Mouse (Mus musculus) midbrain, embryonic 11.5 days (tissue): ENCODE measurements at regions not wholly inside any gene's neighbourhood (a gene's known extent, or its start where the extent isn't known, plus 50 kb on each side); places are given as distances from the start of the nearest gene placed in this dataset.

ENCODE experiments used
- ATAC-seq: fragments of 200-750 bp; cut with Nextera tagmentation; 2 replicates; pipeline ENCODE4 v1.8.0; 2017; ENCODE audit warnings: moderate TSS enrichment, moderate library complexity; ENCODE audit not compliant: low FRiP score
- DNase-seq: peaks from one replicate; pipeline ENCODE4 v3.0.0; 2015; ENCODE audit warnings: low spot score; ENCODE audit errors: missing footprints
- H3K27ac ChIP-seq: fragments of 300-500 bp; sonication (generic); 2 replicates; pipeline ENCODE4 v1.5.1; 2014; ENCODE audit warnings: low read depth, low read length
- H3K27me3 ChIP-seq: fragments of 300-500 bp; sonication (generic); 2 replicates; pipeline ENCODE4 v1.6.1; 2014; ENCODE audit warnings: mild to moderate bottlenecking, low read length, moderate library complexity, mixed read lengths; ENCODE audit not compliant: control insufficient read depth, insufficient read depth
- H3K36me3 ChIP-seq: fragments of 300-500 bp; sonication (generic); 2 replicates; pipeline ENCODE4 v1.6.1; 2014; ENCODE audit warnings: mild to moderate bottlenecking, low read length, moderate library complexity, mixed read lengths; ENCODE audit not compliant: control insufficient read depth, insufficient read depth
- H3K4me1 ChIP-seq: fragments of 300-500 bp; sonication (generic); 2 replicates; pipeline ENCODE4 v1.6.1; 2014; ENCODE audit warnings: low read length; ENCODE audit not compliant: control insufficient read depth, insufficient read depth
- H3K4me2 ChIP-seq: fragments of 300-500 bp; sonication (generic); 2 replicates; pipeline ENCODE4 v1.6.1; 2014; ENCODE audit warnings: mild to moderate bottlenecking, moderate library complexity
- H3K4me3 ChIP-seq: fragments of 300-500 bp; sonication (generic); 2 replicates; pipeline ENCODE4 v1.5.1; 2014; ENCODE audit warnings: low read depth, low read length
- H3K9ac ChIP-seq: fragments of 300-500 bp; sonication (generic); 2 replicates; pipeline ENCODE4 v1.6.1; 2014; ENCODE audit warnings: low read length
- H3K9me3 ChIP-seq: fragments of 300-500 bp; sonication (generic); 2 replicates; pipeline ENCODE4 v1.6.1; 2016; ENCODE audit warnings: low read length; ENCODE audit not compliant: control insufficient read depth
- WGBS: fragments of 180-500 bp; shearing (Covaris S2); extraction: QIAGEN DNeasy Blood & Tissue Kit; methylation state at CpG from one replicate; pipeline ENCODE4 v1.1.7; 2014; 5-methylcytosine and 5-hydroxymethylcytosine counted together

DNA sequence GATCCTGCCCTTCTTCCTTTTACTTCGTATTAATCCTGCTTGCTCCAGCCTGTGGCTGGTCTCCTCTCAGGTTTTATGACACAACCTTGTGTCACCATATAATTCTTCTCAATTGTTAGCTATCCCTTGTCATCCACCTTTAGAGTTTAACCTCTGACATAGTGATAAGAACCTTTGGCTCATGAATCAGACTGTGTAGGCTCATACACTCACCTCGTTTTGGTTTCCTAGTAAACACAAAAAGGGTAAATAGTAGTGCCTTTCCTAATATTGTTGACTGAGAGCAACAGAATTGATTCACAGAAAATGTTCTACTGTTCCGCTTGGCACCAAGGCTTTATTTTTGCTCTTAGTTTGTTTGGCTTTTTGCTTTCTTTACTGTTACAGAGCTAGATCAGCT is 216.2 kb upstream of the H2al1a start:
- Histone ChIP-seq H3K4me1 (no peaks in the 10 kb centered on the region), H3K27me3 (no peaks in the 10 kb centered on the region), H3K9ac (no peak overlapping the region), H3K27ac (no peak overlapping the region), H3K36me3 (no peaks in the 10 kb centered on the region), H3K4me3 (no peak overlapping the region), H3K9me3 (no peaks in the 10 kb centered on the region), H3K4me2 (no peak overlapping the region)
- ATAC-seq = no peak
- WGBS = 74% methylated on average over 3 of the region's 3 CpGs
- no peak for DNase-seq

GRCm38 (mm10) chrX:11086257-11087072 is 212.6 kb upstream of the H2al1a start:
- no peak overlapping the region for H3K4me2 ChIP-seq
- no peaks in the 10 kb centered on the region for H3K9me3 ChIP-seq
- no peak for ATAC-seq
- H3K27me3 ChIP-seq = no peaks in the 10 kb centered on the region
- 74% methylated on average over 6 of the region's 7 CpGs for WGBS
- H3K9ac ChIP-seq = no peak overlapping the region
- H3K36me3 ChIP-seq = no peaks in the 10 kb centered on the region
- H3K27ac ChIP-seq = no peak overlapping the region
- no peak overlapping the region for H3K4me3 ChIP-seq
- no peak for DNase-seq
- H3K4me1 ChIP-seq = no peaks in the 10 kb centered on the region

- WGBS = 25% methylated on average over 14 of the region's 14 CpGs
- ATAC-seq = no peak
- Histone ChIP-seq H3K4me2 (peak overlapping the region; percentile 19; the same call in 1 of the 2 replicates), H3K4me3 (no peak overlapping the region), H3K4me1 (no peaks in the 10 kb centered on the region), H3K27ac (no peak overlapping the region), H3K36me3 (no peaks in the 10 kb centered on the region), H3K9ac (no peak overlapping the region), H3K27me3 (no peaks in the 10 kb centered on the region), H3K9me3 (no peaks in the 10 kb centered on the region)
- DNase-seq = peak; percentile 86
These were observed 211.1 kb upstream of the H2al1a start for GRCm38 (mm10) chrX:11087913-11088312.

GRCm38 (mm10) chrX:11088506-11088905 is 210.6 kb upstream of the H2al1a start:
- Histone ChIP-seq H3K4me3 (no peak overlapping the region), H3K4me2 (no peak overlapping the region; the same call in 1 of the 2 replicates), H3K9me3 (no peaks in the 10 kb centered on the region), H3K27ac (no peak overlapping the region), H3K27me3 (no peaks in the 10 kb centered on the region), H3K4me1 (no peaks in the 10 kb centered on the region), H3K9ac (no peak overlapping the region), H3K36me3 (no peaks in the 10 kb centered on the region)
- DNase-seq = no peak
- WGBS = 40% methylated on average over 10 of the region's 10 CpGs
- ATAC-seq = no peak

GRCm38 (mm10) chrX:11090432-11090831 is 208.6 kb upstream of the H2al1a start:
- peak; percentile 62; the same call in 1 of the 2 replicates for ATAC-seq
- H3K4me2 ChIP-seq = no peak overlapping the region
- 35% methylated on average over 7 of the region's 7 CpGs for WGBS

GRCm38 (mm10) chrX:11097581-11098254 is 201.3 kb upstream of the H2al1a start:
- no peak for DNase-seq
- Histone ChIP-seq H3K4me2 (no peak overlapping the region), H3K4me3 (no peak overlapping the region), H3K27me3 (no peaks in the 10 kb centered on the region), H3K9me3 (no peaks in the 10 kb centered on the region), H3K9ac (no peak overlapping the region), H3K4me1 (no peaks in the 10 kb centered on the region), H3K36me3 (no peaks in the 10 kb centered on the region), H3K27ac (no peak overlapping the region)
- WGBS = 84% methylated on average over 9 of the region's 9 CpGs
- no peak for ATAC-seq

More at GRCm38 (mm10) chrX:11090432-11090831, 208.6 kb upstream of the H2al1a start:
- no peak overlapping the region for H3K4me3 ChIP-seq
- peak; percentile 89 for DNase-seq
- H3K4me1 ChIP-seq = no peaks in the 10 kb centered on the region
- no peak overlapping the region for H3K27ac ChIP-seq
- H3K9ac ChIP-seq = no peak overlapping the region
- no peaks in the 10 kb centered on the region for H3K27me3 ChIP-seq
- H3K9me3 ChIP-seq = no peaks in the 10 kb centered on the region
- H3K36me3 ChIP-seq = no peaks in the 10 kb centered on the region

- Histone ChIP-seq H3K4me3 (no peak overlapping the region), H3K4me1 (no peaks in the 10 kb centered on the region), H3K27me3 (no peaks in the 10 kb centered on the region), H3K36me3 (no peaks in the 10 kb centered on the region), H3K27ac (no peak overlapping the region), H3K4me2 (no peak overlapping the region), H3K9me3 (no peaks in the 10 kb centered on the region), H3K9ac (no peak overlapping the region)
- 64% methylated on average over 4 of the region's 4 CpGs for WGBS
- ATAC-seq = no peak; the same call in 1 of the 2 replicates
- DNase-seq = no peak
These were observed 200.7 kb upstream of the H2al1a start for GRCm38 (mm10) chrX:11098366-11098765.

DNA sequence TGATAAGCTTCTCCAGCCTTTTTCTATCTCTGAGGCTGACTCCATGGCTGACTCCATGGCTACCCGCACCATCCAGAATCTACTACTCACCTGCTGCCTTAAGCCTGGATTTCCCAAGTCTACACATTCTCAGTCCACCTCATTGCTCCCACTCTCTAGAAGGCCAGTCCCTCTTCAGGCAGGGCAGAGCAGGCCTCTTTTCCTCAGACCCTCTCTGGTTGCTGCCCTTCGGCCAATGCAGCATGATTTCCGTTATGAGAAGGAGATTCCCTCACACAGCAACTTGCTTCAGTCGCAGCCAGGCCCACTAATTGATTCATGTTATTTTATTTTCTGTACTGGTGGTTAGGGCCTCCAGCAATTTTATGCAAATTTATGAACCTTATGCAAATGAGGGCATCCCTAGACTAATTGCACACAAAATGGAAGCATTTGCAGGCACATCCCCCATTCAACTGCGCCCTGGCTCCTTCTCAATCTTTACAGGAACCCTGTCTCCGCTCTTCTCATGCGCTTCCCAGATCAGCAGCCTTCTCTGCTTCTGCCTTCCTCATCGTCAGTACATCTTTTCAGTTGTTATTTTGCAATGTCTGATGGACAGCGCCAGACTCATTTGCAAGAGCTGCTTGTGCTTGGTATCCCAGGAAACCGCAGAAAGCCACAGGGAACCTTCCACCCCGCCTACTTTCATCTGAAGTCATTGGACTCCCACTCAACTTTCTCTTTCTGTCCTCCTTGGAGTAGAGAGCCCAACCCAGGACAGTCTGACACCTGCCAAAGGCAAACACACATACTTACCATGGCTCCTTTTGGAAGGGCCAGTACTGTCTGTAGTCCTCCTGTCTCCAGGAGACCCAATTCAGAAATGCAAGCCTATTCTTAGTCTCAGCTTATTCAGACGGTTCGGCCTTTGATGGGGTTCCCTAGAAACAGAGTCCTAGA is 199.6 kb upstream of the H2al1a start:
- ATAC-seq (peak; percentile 63; the same call in 1 of the 2 replicates), DNase-seq (no peak)
- Histone ChIP-seq H3K36me3 (no peaks in the 10 kb centered on the region), H3K4me2 (no peak overlapping the region), H3K27me3 (no peaks in the 10 kb centered on the region), H3K27ac (no peak overlapping the region), H3K4me3 (no peak overlapping the region), H3K9ac (no peak overlapping the region), H3K4me1 (no peaks in the 10 kb centered on the region), H3K9me3 (no peaks in the 10 kb centered on the region)
- WGBS = 61% methylated on average over 13 of the region's 13 CpGs
